Mouse (Mus musculus) C2C12 (cell line): ENCODE data around the gene Tmem219. TPM values are rescaled to one million over a fixed set of nuclear protein-coding genes. Genes with fewer than 3 reads are reported as not detected.
A peak's percentile ranks its signal among the peaks of the same experiment; 100 is the strongest.

ENCODE experiments used
- H3K27me3 ChIP-seq: one replicate; pipeline ENCODE4 v1.6.1; 2011; ENCODE audit not compliant: control insufficient read depth, insufficient read depth, insufficient read length
- H3K36me3 ChIP-seq: one replicate; pipeline ENCODE4 v1.6.1; 2011; ENCODE audit not compliant: control insufficient read depth, insufficient read depth
- H3K4me3 ChIP-seq: one replicate; pipeline ENCODE4 v1.5.1; 2011; ENCODE audit warnings: mild to moderate bottlenecking, control low read depth; ENCODE audit not compliant: poor library complexity, insufficient read depth, severe bottlenecking
- H3K79me2 ChIP-seq: one replicate; pipeline ENCODE4 v1.6.1; 2011; ENCODE audit not compliant: control insufficient read depth, insufficient read depth
- H3K79me3 ChIP-seq: one replicate; pipeline ENCODE4 v1.6.1; 2011; ENCODE audit warnings: low read depth, control low read depth
- H3ac ChIP-seq: one replicate; pipeline ENCODE3; 2011; ENCODE audit warnings: low read depth; ENCODE audit not compliant: control insufficient read depth, insufficient read length
- CEBPB ChIP-seq: IDR thresholded peaks from one replicate; pipeline ENCODE4 v1.6.1; 2011; ENCODE audit warnings: low read depth, mild to moderate bottlenecking, control low read depth, moderate library complexity
- CTCF ChIP-seq: IDR thresholded peaks from one replicate; pipeline ENCODE4 v1.5.1; 2011; ENCODE audit not compliant: control insufficient read depth, insufficient read depth, insufficient read length
- FOSL1 ChIP-seq: IDR thresholded peaks from one replicate; pipeline ENCODE4 v1.8.0; 2011; ENCODE audit warnings: mild to moderate bottlenecking, low read length; ENCODE audit not compliant: poor library complexity, insufficient read depth, severe bottlenecking
- MAX ChIP-seq: IDR thresholded peaks from one replicate; pipeline ENCODE4 v1.6.1; 2011; ENCODE audit warnings: mild to moderate bottlenecking, control low read depth
- MYOD1 ChIP-seq: IDR thresholded peaks from one replicate; pipeline ENCODE4 v1.6.1; 2011; ENCODE audit warnings: low read depth; ENCODE audit not compliant: control insufficient read depth, insufficient read length
- MYOG ChIP-seq: IDR thresholded peaks from one replicate; pipeline ENCODE4 v1.6.1; 2011; ENCODE audit not compliant: control insufficient read depth, insufficient read length; ENCODE audit errors: extremely low read depth
- USF1 ChIP-seq: IDR thresholded peaks from one replicate; pipeline ENCODE4 v1.6.1; 2011; ENCODE audit warnings: low read depth, mild to moderate bottlenecking, control low read depth, moderate library complexity
- polyA plus RNA-seq: library from polyadenylated mRNA; unstranded; fragments of >200 nt; fragmentation: generic; extraction: Trizol; gene quantifications from one replicate; pipeline ENCODE4 v1.2.1, GENCODE M21; 2012; ENCODE audit warnings: missing spikeins

Gene Tmem219
- polyA plus RNA-seq, 1 experiment: 26.7 TPM

DNA sequence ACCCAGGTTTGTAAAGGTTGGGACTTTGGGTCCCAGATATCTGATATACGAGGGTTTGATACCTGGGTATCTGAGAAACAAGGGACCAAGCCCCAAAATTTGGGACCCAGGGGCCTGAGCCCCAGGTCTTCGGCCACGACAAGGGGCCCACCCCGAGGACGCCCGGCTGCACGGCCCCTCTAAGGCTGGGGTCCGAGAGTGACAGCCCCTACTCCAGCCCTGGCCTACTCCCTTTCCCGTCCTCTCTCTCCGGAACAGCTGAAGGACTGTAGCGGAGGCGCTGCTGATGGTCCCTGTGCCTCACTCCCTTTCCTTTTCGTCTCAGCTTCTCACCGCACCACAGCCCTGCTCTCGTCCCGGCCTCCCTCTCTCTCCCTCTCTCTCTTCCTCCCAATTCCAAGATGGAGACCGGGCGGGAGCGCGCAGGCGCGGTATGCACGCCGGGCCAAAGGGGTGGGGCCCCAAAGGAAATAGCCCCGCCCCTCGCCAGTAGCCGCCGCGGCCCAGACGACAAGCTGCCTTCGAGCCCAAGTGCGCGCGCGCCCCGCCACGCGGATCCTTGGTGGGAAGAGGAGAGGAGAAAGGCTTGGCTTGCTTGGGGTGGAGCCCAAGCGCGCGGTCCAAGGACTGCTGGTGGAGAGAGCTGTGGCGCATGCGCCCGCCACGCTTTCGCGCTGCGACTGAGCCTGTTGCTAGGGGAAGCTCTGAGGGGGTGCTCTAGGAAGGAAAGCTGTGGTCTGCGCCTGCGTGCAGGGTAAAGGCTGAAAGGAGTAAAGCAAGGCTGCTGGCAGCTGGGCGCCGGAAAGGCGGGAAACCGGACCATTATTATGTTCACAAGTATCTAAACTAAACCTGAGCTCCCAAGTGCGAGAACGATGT lies 38.2 kb downstream of the Tmem219 start, which contains the start of gene Taok2:
Taok2 (minus strand) TSS at position 418 of the 879 bp plus-strand sequence.
- Histone ChIP-seq H3ac (peak within 1 kb of the TSS; percentile 100), H3K36me3 (peaks cover 16% of the 10 kb centered on the region), H3K79me2 (peaks cover 47% of the 10 kb centered on the region), H3K79me3 (peaks cover 30% of the 10 kb centered on the region), H3K4me3 (peak within 1 kb of the TSS; percentile 86), H3K27me3 (no peaks in the 10 kb centered on the region)
- TF ChIP-seq MAX (peak; percentile 92), MYOD1 (no peak), CEBPB (no peak), MYOG (no peak), USF1 (no peak), CTCF (no peak)

GRCm38 (mm10) chr7:126883731-126884181 lies 39.0 kb downstream of the Tmem219 start:
- H3K79me2 ChIP-seq: peaks cover 49% of the 10 kb centered on the region
- peak overlapping the region; percentile 86 for H3K4me3 ChIP-seq
- TF ChIP-seq USF1 (no peak), MYOD1 (no peak), MAX (no peak)
- no peaks in the 10 kb centered on the region for H3K27me3 ChIP-seq
- peak overlapping the region; percentile 87 for H3ac ChIP-seq
- peaks cover 30% of the 10 kb centered on the region for H3K79me3 ChIP-seq
- peaks cover 22% of the 10 kb centered on the region for H3K36me3 ChIP-seq

- no peak for TF ChIP-seq FOSL1
- no peak for TF ChIP-seq MAX
- TF ChIP-seq CTCF: no peak
- no peak for TF ChIP-seq USF1
- no peak for TF ChIP-seq MYOG
- no peak for TF ChIP-seq CEBPB
- no peak for TF ChIP-seq MYOD1
- H3ac ChIP-seq: no peak overlapping the region
- peaks cover 30% of the 10 kb centered on the region for H3K79me3 ChIP-seq
- no peaks in the 10 kb centered on the region for H3K27me3 ChIP-seq
- peaks cover 47% of the 10 kb centered on the region for H3K36me3 ChIP-seq
- no peak overlapping the region for H3K4me3 ChIP-seq
- peaks cover 49% of the 10 kb centered on the region for H3K79me2 ChIP-seq
These were observed 41.7 kb downstream of the Tmem219 start for GRCm38 (mm10) chr7:126881040-126881439.

- H3ac ChIP-seq: no peak overlapping the region
- H3K27me3 ChIP-seq: no peaks in the 10 kb centered on the region
- no peak overlapping the region for H3K4me3 ChIP-seq
- TF ChIP-seq MYOG (no peak), MAX (no peak), CEBPB (no peak), FOSL1 (no peak)
- peaks cover 79% of the 10 kb centered on the region for H3K36me3 ChIP-seq
- H3K79me2 ChIP-seq: peaks cover 28% of the 10 kb centered on the region
- H3K79me3 ChIP-seq: peaks cover 9% of the 10 kb centered on the region
These were observed 45.5 kb downstream of the Tmem219 start for GRCm38 (mm10) chr7:126877239-126877638.

GRCm38 (mm10) chr7:126870520-126870891 lies 52.2 kb downstream of the Tmem219 start:
- Histone ChIP-seq H3K36me3 (peaks cover 73% of the 10 kb centered on the region), H3K79me3 (no peaks in the 10 kb centered on the region), H3K27me3 (no peaks in the 10 kb centered on the region), H3K79me2 (no peaks in the 10 kb centered on the region), H3ac (no peak overlapping the region), H3K4me3 (no peak overlapping the region)
- no peak for TF ChIP-seq USF1
- TF ChIP-seq FOSL1: no peak
- TF ChIP-seq CEBPB: no peak
- no peak for TF ChIP-seq MYOD1
- TF ChIP-seq MYOG: no peak
- TF ChIP-seq MAX: no peak
- no peak for TF ChIP-seq CTCF
